Mouse (Mus musculus) cerebellum, adult 2 months (tissue): ENCODE data around the gene Ugt1a7c.

Source experiments
- CTCF ChIP-seq: fragments of 200-500 bp; IDR thresholded peaks from 2 replicates; pipeline ENCODE4 v1.5.1; 2011; ENCODE audit warnings: low read depth, mild to moderate bottlenecking, control low read depth, low read length, moderate library complexity, borderline replicate concordance; ENCODE audit not compliant: insufficient read depth
- POLR2A ChIP-seq: fragments of 200-500 bp; IDR thresholded peaks from 2 replicates; pipeline ENCODE4 v1.6.1; 2011; ENCODE audit warnings: low read length, control low read depth, borderline replicate concordance; ENCODE audit not compliant: insufficient read depth

DNA sequence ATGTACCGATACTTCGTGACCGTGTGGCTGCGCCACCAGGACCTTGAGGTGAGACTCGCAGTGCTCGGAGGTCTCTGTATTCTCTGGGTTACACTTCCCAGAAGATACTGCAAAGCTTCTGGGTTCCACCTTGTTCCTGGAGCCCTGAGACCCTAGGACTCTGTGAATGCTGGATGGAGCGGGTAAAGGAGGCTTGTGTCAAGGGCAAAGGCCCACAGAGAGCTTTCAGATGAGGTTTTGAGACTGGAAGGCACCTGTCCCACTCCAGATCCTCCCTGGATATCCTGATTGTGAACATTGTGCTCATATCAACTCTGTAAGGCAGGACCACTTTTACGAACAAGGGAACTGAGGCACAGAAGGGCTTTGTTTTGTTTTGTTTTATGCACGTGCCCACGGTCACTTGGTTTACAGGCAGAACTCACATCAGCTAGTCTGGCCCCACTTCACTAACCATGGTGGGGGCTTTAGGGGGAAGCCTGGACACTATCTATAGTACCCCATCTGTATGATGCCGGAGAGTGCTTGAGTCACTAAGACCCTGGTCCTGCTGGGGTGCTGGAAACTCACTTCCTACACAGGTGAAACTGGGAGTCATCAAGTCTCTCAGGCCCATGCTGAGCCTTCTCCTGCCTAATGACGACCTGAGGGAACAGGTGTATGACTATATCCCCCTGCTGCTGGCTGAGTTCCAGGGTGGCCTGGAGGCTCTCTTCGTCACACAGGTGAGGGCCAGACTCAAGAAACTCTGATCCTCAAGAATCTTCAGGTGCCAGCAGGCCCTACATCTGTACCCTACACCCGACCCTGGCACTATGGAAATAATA is 138.8 kb downstream of the Ugt1a7c start:
- TF ChIP-seq POLR2A (no peak), CTCF (no peak)
